Mouse (Mus musculus) layer of hippocampus, adult 2 months (tissue): ENCODE data around the gene Bcl2a1d. TPM values are rescaled to one million over a fixed set of nuclear protein-coding genes. Genes with fewer than 3 reads are reported as not detected.
"Not testable (repeated sequence)": the region's sequence is repeated elsewhere in the genome, so short reads cannot be mapped to it uniquely, and the experiment has no call there.

Experiments
- DNase-seq, 2 experiments: peaks; one replicate each; pipeline ENCODE4 v3.0.0; 2022; ENCODE audit warnings: low spot score in 2 of 2
- H3K27ac ChIP-seq: fragments of 200-600 bp; 2 replicates; pipeline ENCODE4 v1.8.1; 2022
- H3K4me3 ChIP-seq: fragments of 200-600 bp; 2 replicates; pipeline ENCODE4 v1.8.1; 2022; ENCODE audit warnings: mild to moderate bottlenecking
- CTCF ChIP-seq: fragments of 200-600 bp; conservative IDR thresholded peaks from 2 replicates; pipeline ENCODE4 v1.8.1; 2022; ENCODE audit warnings: antibody characterized with exemption, mild to moderate bottlenecking, moderate library complexity
- long read RNA-seq, 2 experiments: library from polyadenylated mRNA; stranded (forward); transcript quantifications; one replicate each; pipeline ENCODE4 v2.0.0; 2021; ENCODE audit warnings: borderline mapping rate in 2 of 2
- total RNA-seq, 2 experiments: library from RNA; stranded (reverse); gene quantifications; 2 replicates each; pipeline ENCODE4 v1.2.3; 2021

Bcl2a1d gene
- not detected for total RNA-seq
- long read RNA-seq, experiment 1, partial matches to known transcripts = 0 of 1 reads
- long read RNA-seq, experiment 1, other reads (novel, unspliced or antisense) = 1 of 1 reads
- long read RNA-seq, experiment 2, partial matches to known transcripts = 0 of 1 reads
- long read RNA-seq, experiment 2, other reads (novel, unspliced or antisense) = 1 of 1 reads

GRCm38 (mm10) chr9:88731728-88732127 is at the start of gene Bcl2a1d:
Gene Bcl2a1d, minus strand, starts transcription at chr9:88731914.
- H3K27ac ChIP-seq, H3K4me3 ChIP-seq, DNase-seq: not testable (repeated sequence)

- TF ChIP-seq CTCF = peak; percentile 25; the same call in 1 of the 2 replicates
- DNase-seq = not testable (repeated sequence)
Measured at GRCm38 (mm10) chr9:88770239-88770638, 38.5 kb upstream of the Bcl2a1d start.

DNA sequence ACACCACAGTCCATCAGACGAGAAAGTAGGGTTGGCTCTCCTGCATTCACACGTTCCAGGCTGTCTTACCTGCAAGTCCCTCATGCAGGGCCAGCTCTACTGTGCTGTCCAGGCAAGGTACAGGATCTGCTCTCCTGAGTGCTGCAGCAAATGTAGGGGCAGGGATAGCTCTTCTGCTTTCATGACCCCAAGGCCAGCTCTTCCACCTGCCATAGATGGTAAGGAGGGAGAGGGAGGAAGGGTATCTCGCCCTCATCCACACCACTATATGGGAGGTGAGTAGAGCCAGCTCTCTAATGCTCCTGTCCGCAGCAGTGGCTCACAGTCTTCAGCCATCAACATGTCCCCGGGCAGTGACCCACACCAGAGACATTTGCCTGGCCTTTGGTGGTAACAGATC is 37.8 kb upstream of the Bcl2a1d start:
- H3K27ac ChIP-seq, H3K4me3 ChIP-seq, DNase-seq: not testable (repeated sequence)

More at GRCm38 (mm10) chr9:88770239-88770638, 38.5 kb upstream of the Bcl2a1d start:
- not testable (repeated sequence) for H3K4me3 ChIP-seq, H3K27ac ChIP-seq

DNA sequence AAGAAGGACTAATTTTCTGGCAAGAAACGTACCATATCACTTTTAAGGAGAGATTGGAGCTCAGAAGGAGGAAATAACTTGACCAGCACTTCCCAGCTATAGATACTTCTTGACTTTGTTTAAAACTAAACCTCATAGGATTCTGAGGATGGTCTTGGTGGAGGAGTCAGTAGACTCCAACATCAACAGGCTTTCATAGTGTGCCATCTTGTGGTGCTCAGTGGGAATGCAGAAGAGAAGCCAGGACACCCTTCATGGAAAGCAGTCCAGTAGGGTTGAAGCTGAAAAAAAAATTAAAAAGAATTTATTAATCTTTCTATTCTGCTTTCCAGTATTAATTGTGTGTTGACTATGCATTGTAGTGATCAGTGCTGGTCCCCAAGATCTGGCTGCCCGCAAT is 15.0 kb upstream of the Bcl2a1d start:
- not testable (repeated sequence) for H3K27ac ChIP-seq, H3K4me3 ChIP-seq
- peak; percentile 19 to 50 for DNase-seq
- TF ChIP-seq CTCF = peak; percentile 53

GRCm38 (mm10) chr9:88746046-88746445 is 14.3 kb upstream of the Bcl2a1d start:
- not testable (repeated sequence) for H3K4me3 ChIP-seq, DNase-seq, H3K27ac ChIP-seq

GRCm38 (mm10) chr9:88735289-88735688 is 3.6 kb upstream of the Bcl2a1d start:
- not testable (repeated sequence) for H3K27ac ChIP-seq, H3K4me3 ChIP-seq, DNase-seq

DNA sequence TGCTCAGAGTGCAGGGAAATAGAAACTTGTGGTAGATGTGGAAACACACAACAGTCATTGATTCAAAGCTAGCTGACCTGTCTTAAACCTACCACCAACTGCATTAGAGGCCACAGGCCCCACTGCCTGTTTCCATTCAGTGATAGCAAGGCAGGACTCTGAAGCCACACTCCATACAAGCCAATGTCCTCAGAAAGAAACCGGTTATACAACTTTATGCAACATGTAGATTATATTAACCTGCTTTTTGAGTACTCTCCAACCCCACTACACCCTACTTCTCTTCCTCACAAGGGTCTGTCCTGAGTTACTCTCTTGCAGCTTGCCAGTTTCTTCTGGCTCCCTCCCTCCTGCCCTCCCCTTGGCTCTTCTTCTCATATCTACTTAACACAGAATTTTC is 1.5 kb upstream of the Bcl2a1d start:
- DNase-seq, H3K27ac ChIP-seq, H3K4me3 ChIP-seq: not testable (repeated sequence)

GRCm38 (mm10) chr9:88732334-88732733 is 620 bp upstream of the Bcl2a1d start:
- not testable (repeated sequence) for DNase-seq, H3K4me3 ChIP-seq, H3K27ac ChIP-seq

GRCm38 (mm10) chr9:88728311-88728710 is 3.4 kb downstream of the Bcl2a1d start:
- not testable (repeated sequence) for H3K27ac ChIP-seq, DNase-seq, H3K4me3 ChIP-seq

GRCm38 (mm10) chr9:88721628-88722027 is 10.1 kb downstream of the Bcl2a1d start:
- not testable (repeated sequence) for H3K4me3 ChIP-seq, H3K27ac ChIP-seq, DNase-seq

GRCm38 (mm10) chr9:88719989-88720537 is 11.7 kb downstream of the Bcl2a1d start, which contains the start of gene Mthfsl:
Gene Mthfsl, minus strand, starts transcription at chr9:88720296.
- DNase-seq = peak; percentile 39 to 56
- Histone ChIP-seq H3K4me3 (peak within 1 kb of the TSS; percentile 56), H3K27ac (peak within 1 kb of the TSS; percentile 92)
- TF ChIP-seq CTCF = peak; percentile 65

DNA sequence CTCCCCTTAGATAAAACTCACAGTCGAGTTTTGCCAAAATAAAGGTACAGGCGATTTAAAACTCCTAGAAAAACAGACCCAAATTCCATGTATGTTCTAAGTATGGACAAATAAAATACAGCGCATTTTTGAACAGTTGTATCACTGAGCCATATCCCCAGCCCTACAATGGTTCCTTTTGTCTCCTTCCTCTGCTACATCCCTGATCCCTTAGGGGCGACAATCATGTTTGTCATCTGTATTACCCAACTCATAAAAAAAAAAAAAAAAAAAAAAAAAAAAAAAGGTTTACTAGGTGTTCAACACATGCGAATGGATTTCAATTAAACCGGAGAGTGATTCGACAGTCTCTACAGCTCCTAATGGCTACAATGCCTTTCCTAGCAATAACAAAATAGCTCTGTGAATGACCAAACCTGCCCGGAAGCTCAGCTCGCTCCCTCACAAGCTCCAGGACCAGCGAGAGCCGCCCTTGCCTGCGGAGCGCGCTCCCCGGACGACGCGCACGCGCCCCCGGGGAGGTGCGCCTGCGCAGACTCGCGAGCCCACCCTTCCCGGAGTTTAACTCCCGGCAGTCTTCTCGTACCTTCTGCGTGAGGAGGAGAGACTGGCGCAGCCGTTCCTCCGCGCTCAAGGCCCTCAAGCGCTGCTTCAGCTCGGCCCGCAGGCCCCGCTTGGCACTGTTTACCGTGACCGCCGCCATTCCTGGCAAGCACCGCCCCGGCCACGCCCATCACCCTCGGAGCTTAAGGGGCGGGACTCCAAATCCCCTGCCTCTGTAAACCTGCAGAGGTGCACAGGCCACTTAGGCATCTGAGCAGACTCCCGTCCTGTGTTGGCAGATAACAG is 12.4 kb downstream of the Bcl2a1d start:
- H3K4me3 ChIP-seq = peak overlapping the region; percentile 56

GRCm38 (mm10) chr9:88718593-88718992 is 13.1 kb downstream of the Bcl2a1d start:
- peak overlapping the region; percentile 56 for H3K4me3 ChIP-seq
- not testable (repeated sequence) for DNase-seq
- H3K27ac ChIP-seq = peak overlapping the region; percentile 76; the same call in 1 of the 2 replicates

More for the DNA sequence above, 12.4 kb downstream of the Bcl2a1d start:
- H3K27ac ChIP-seq = peak overlapping the region; percentile 76
- peak in 1 of 2 experiments; percentile 26 for DNase-seq

- peak; percentile 57 for TF ChIP-seq CTCF
Measured at GRCm38 (mm10) chr9:88718140-88718539, 13.6 kb downstream of the Bcl2a1d start.

DNA sequence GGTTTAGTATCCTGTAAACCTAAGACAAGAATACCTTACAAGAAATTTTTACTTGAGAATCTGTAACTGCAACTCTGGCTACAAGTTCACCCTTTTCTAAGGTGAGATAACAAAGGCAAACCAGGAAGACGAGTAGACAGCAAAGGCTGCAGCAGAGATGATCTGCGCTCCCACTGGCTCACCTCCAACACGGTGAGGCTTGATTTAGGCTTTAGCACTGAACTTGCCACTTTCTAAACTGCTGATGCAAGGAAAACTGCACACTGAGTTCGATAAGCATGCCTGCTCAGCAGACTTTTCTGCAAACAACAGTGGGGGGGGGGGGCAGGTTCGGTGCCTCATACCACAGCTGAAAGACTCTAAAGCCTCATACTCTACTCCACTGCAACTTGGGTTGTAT is 17.2 kb downstream of the Bcl2a1d start:
- not testable (repeated sequence) for DNase-seq, H3K4me3 ChIP-seq, H3K27ac ChIP-seq

More at GRCm38 (mm10) chr9:88718140-88718539, 13.6 kb downstream of the Bcl2a1d start:
- not testable (repeated sequence) for H3K27ac ChIP-seq, H3K4me3 ChIP-seq, DNase-seq

GRCm38 (mm10) chr9:88712164-88712749 is 19.5 kb downstream of the Bcl2a1d start:
- H3K4me3 ChIP-seq, DNase-seq: not testable (repeated sequence)
- peak overlapping the region; percentile 37; the same call in 1 of the 2 replicates for H3K27ac ChIP-seq

DNA sequence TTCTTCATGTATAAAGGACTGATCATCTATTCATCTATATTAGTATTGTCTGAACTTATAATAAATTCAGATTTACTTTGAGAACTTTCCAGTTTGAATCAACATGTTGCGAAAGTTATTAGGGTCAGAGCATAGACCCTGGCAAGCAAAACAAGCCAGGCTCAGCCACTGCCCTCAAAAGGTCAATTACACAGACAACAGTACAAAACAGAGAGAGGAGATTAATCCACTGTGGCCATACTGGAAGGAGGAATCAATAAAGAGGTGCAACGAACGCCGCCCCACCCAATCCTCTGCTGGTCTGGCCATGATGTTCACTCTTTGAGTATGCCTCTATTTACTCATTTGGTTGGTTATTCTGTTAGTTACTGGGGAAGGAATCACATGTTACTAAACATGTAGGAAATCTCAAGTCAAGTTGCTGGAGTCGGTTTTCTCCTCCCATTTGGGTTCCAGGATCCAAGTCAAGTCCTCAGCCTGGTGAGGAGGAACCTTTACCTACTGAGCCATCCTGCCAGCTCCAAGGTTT is 20.7 kb downstream of the Bcl2a1d start:
- H3K4me3 ChIP-seq, DNase-seq, H3K27ac ChIP-seq: not testable (repeated sequence)

DNA sequence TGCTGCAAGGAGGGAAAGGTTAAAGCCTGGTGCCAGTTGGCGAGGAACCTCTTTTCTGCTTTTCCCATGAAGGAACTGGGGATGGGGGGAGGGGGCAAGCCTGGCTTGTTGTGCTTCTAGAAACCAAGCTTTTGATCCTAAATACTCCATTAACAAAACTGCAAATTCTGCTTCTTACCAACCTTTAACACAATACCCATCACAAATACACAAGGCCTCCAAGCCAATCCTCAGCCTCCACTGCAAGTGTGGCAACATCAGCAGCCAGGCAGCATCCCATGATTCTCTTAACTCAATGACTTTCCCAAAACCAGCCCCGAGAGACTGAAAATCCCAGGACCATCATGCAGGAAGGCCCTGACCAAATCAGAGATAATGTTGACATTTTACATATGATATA is 21.3 kb downstream of the Bcl2a1d start:
- H3K4me3 ChIP-seq, H3K27ac ChIP-seq, DNase-seq: not testable (repeated sequence)
